8 mouse cellular contexts compared by ENCODE assay signal in genomic region chr3:89177242-89178106, GRCm38 (mm10). TPM values are rescaled to one million over a fixed set of nuclear protein-coding genes. Genes with fewer than 3 reads are reported as not detected.
DNase-seq lines count a peak whose midpoint lies in the region; ATAC-seq and TF ChIP-seq lines count a peak whose summit lies in the region.

Scamp3 (plus strand) TSS chr3:89177473.

- in situ Hi-C loops in ES-E14 (cut with MboI; ENCODE audit: low sequenced_read_pairs in 2 of 2, unreplicated experiment in 2 of 2): no loop called here

- peak; percentile 98 for DNase-seq in ES-E14 (ENCODE audit: low read depth, low spot score)
- peak; percentile 93 for DNase-seq in cerebellum, adult 11-12 months
- peak; percentile 75 for DNase-seq in heart, postnatal 25 days (ENCODE audit: low spot score)
- peak; percentile 80 to 94 for DNase-seq in layer of hippocampus, adult 18-20 months (ENCODE audit: low spot score in 2 of 2)
- peak; percentile 73 for DNase-seq in lung, adult 2 months
- peak; percentile 75 to 88 for DNase-seq in thymus, adult 18-20 months

- ATAC-seq in forebrain, embryonic 15.5 days (replicated peaks): peak; percentile 97
- ATAC-seq in neutrophil, adult 5-6 weeks (ENCODE audit: extremely low read depth, insufficient number of reproducible peaks, low FRiP score, poor library complexity, severe bottlenecking): peak; percentile 90

- TF ChIP-seq CTCF in lung, adult 2 months (IDR thresholded peaks at IDR 0.05; ENCODE audit: insufficient read depth, low read length): peak; percentile 6; the same call in 1 of the 2 replicates

- H3K4me1 ChIP-seq in ES-E14 (ENCODE audit: control insufficient read depth in 2 of 2, insufficient read depth in 2 of 2, low read length in 2 of 2, poor library complexity in 1 of 2): peaks cover 4% of the 10 kb centered on the region in 2 experiments; a peak in 3 of 4 replicates
- H3K4me1 ChIP-seq in forebrain, embryonic 15.5 days: peaks cover 22% of the 10 kb centered on the region
- peaks cover 7% of the 10 kb centered on the region for H3K4me1 ChIP-seq in lung, adult 2 months (ENCODE audit: control insufficient read depth, insufficient read depth, low read length)

- peak within 1 kb of the TSS; percentile 87 for H3K9ac ChIP-seq in ES-E14 (ENCODE audit: insufficient read depth, low read depth, low read length, poor library complexity, severe bottlenecking)
- peak within 1 kb of the TSS; percentile 71 for H3K9ac ChIP-seq in forebrain, embryonic 15.5 days (replicated peaks)

- H3K9me3 ChIP-seq in ES-E14 (ENCODE audit: control insufficient read depth, insufficient read depth, low read depth, low read length): no peaks in the 10 kb centered on the region
- no peaks in the 10 kb centered on the region for H3K9me3 ChIP-seq in forebrain, embryonic 15.5 days

- H3K27me3 ChIP-seq in forebrain, embryonic 15.5 days: no peaks in the 10 kb centered on the region

- peak within 1 kb of the TSS; percentile 4 for H3K27ac ChIP-seq in ES-E14 (ENCODE audit: insufficient read depth, low read depth, low read length, poor library complexity, severe bottlenecking)
- peak within 1 kb of the TSS; percentile 74 for H3K27ac ChIP-seq in forebrain, embryonic 15.5 days (replicated peaks)

- H3K36me3 ChIP-seq in ES-E14 (ENCODE audit: control insufficient read depth, insufficient read depth, low read length, poor library complexity, severe bottlenecking): peaks cover 52% of the 10 kb centered on the region
- H3K36me3 ChIP-seq in forebrain, embryonic 15.5 days: peaks cover 74% of the 10 kb centered on the region

- peak within 1 kb of the TSS; percentile 96 for H3K4me2 ChIP-seq in forebrain, embryonic 15.5 days (replicated peaks)

- peak within 1 kb of the TSS; percentile 77 to 95 for H3K4me3 ChIP-seq in ES-E14 (ENCODE audit: insufficient read depth in 1 of 2, low read depth in 1 of 2, low read length in 2 of 2, poor library complexity in 1 of 2, severe bottlenecking in 1 of 2)
- H3K4me3 ChIP-seq in forebrain, embryonic 15.5 days: peak within 1 kb of the TSS; percentile 81
- peak within 1 kb of the TSS; percentile 87 for H3K4me3 ChIP-seq in lung, adult 2 months (replicated peaks; ENCODE audit: extremely low read depth, low read depth, low read length)

- intact Hi-C loops in heart, postnatal 25 days (cut with DNase I): loop anchor here (10.0 kb wide), 1 partner anchor 623 kb away; the partner anchor contains the start of genes Lamtor2 and Ubqln4

- under 1% methylated on average over 43 of the region's 43 CpGs for WGBS in forebrain, embryonic 15.5 days
- under 1% methylated on average over 43 of the region's 43 CpGs for WGBS in lung, adult 2 months

- peak; percentile 67; the same call in 1 of the 2 replicates for TF ChIP-seq POLR2A in lung, adult 2 months (IDR thresholded peaks at IDR 0.05; ENCODE audit: borderline replicate concordance, extremely low read depth, low read depth, low read length)

TF ChIP-seq in ES-E14, 5 proteins besides CTCF, POLR2A, EP300 and RAD21:
- TF ChIP-seq HCFC1 (IDR thresholded peaks at IDR 0.05; ENCODE audit: borderline replicate concordance, insufficient read depth, low read length) (peak; percentile 97), MAFK (IDR thresholded peaks at IDR 0.05; ENCODE audit: insufficient read depth, low read depth, low read length) (no peak), ZC3H11A (IDR thresholded peaks at IDR 0.05; ENCODE audit: borderline replicate concordance, low read depth, low read length) (no peak), ZNF384 (IDR thresholded peaks at IDR 0.05; ENCODE audit: low read depth, low read length) (peak; percentile 98), CHD2 (IDR thresholded peaks at IDR 0.05; ENCODE audit: low read depth, low read length) (peak; percentile 40)

RNA-seq across cellular contexts. Expression of gene Scamp3, which starts in this region (rescaled TPM):
- total RNA-seq in ES-E14 (2012; rRNA removed): 83.2 and 102 TPM in 2 replicates
- polyA plus RNA-seq in forebrain, embryonic 15.5 days (2015; fragmentation: Nextera tagmentation; extraction: Ambion mirVana): 116 and 120 TPM in 2 replicates
- total RNA-seq in heart, postnatal 25 days (2021): 10 to 100 TPM; 48.9 to 50.2 TPM
- total RNA-seq in layer of hippocampus, adult 18-20 months (2021): 10 to 100 TPM; 68.5 to 69.8 TPM
- 123 and 127 TPM in 2 replicates for polyA plus RNA-seq in lung, adult 2 months (2012; rRNA removed)
- total RNA-seq in neutrophil, adult 5-6 weeks (2017): 58.2 and 64.2 TPM in 2 replicates

Comparison
In these comparisons a context has a peak if more than half of its experiments do, and no peak if none do; other contexts are left out.
1. Peak in every context shown above with its lines: DNase-seq, ATAC-seq, H3K4me3 ChIP-seq and H3K27ac ChIP-seq.